Mouse (Mus musculus): ENCODE results near the gene Lrguk. TPM values are rescaled to one million over a fixed set of nuclear protein-coding genes. Genes with fewer than 3 reads are reported as not detected.

Lrguk gene
- total RNA-seq, 2 experiments from 2014 or later = 2.2 to 2.5 TPM

DNA sequence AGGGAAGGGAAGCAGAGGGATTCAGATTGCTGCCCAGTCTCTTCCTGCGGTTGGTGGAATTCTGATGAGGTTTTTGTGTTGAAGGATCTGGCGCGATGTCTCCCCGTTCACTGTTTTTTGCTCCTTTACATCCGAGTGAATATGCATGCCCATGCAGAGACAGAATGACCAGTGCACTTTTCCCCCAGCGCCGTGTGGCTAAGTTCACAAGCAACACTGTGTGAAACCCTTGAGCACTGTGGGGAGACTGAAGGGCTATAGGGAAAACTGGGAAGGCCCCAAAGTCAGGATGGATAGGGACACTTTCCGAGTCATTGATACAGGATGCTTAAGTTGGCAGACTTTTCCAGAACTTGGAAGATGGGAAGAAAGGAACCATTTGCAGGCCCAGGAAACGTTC is 103.1 kb downstream of the Lrguk start:
- no peak for DNase-seq
- intact Hi-C loops (cut with DNase I) = no loop called here

- no peak for DNase-seq
- intact Hi-C loops (cut with DNase I) = no loop called here
These were observed 109.1 kb downstream of the Lrguk start for GRCm38 (mm10) chr6:34138366-34138765.

GRCm38 (mm10) chr6:34142931-34143330 is 113.7 kb downstream of the Lrguk start:
- no peak for DNase-seq
- intact Hi-C loops (cut with DNase I) = no loop called here

DNA sequence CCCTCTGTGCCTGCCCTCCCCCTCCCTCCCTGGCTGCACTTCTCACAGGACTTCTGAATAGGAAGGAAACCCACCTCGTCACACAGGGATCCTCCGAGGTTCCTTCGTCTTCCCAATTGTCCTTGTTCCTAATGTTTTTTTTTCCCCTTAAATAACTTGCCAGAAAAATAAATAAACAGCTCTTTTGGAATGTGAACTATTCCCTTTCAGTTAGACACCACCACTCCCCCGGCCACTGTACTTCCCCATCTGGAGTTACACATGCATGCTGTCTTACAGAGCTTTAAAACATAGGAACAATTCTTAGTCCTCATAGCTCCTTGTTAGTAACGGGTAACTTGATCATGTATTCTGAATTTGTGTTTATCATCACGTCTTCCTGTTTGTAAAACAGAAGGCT is 116.8 kb downstream of the Lrguk start:
- intact Hi-C loops (cut with DNase I) = no loop called here

DNA sequence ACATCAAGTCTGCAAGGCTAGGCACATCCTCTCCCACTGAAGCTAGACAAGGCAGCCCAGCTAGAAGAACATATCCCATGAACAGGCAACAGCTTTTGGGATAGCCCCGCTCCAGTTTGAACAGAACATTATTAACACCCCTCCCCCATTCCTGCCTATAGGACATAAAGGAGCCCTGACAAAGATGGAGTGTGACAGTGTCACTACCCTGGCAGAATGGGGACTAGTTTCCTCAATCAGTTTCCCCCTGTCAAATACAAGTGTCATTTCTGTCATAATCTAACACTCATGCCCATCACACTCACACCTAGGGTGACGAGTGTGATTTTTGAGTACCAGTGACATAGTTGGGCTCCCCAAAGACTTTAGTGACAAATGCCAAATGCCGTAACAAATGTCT is 118.8 kb downstream of the Lrguk start:
- intact Hi-C loops (cut with DNase I) = no loop called here
- no peak for DNase-seq

More for the DNA sequence above, 116.8 kb downstream of the Lrguk start:
- DNase-seq = no peak

- intact Hi-C loops (cut with DNase I) = no loop called here
- no peak for DNase-seq
These were observed 119.4 kb downstream of the Lrguk start for GRCm38 (mm10) chr6:34148639-34149038.

DNA sequence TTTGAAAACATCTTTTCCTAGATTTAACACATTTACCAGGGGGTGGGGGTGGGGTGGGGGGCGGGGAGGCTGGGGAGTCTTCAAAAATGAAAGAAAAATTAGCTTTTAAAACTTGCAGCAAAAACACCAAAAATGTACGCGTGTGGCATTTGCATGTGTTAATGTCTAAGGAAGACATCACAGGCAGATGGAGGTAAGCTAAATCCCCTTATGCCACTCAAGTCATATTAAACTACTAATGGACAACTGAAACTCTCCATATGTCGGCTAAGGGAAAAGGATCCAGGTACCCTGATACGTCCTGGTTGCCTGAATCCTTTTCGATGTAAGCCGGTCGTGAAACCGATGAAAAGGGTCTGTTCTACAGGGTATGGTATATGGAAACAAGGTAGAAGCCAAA is 119.8 kb downstream of the Lrguk start:
- DNase-seq = no peak
- intact Hi-C loops (cut with DNase I) = no loop called here

GRCm38 (mm10) chr6:34149821-34150220 is 120.6 kb downstream of the Lrguk start:
- DNase-seq = no peak
- intact Hi-C loops (cut with DNase I) = loop anchor here (10.0 kb wide), 1 partner anchor 75 kb away; no protein-coding TSS in a partner anchor

GRCm38 (mm10) chr6:34153069-34154052 is 124.1 kb downstream of the Lrguk start:
- intact Hi-C loops (cut with DNase I) = loop anchor here (10.0 kb wide), 1 partner anchor 79 kb away; no protein-coding TSS in a partner anchor
- peak; percentile 18 for DNase-seq

GRCm38 (mm10) chr6:34154202-34154601 is 125.0 kb downstream of the Lrguk start:
- peak; percentile 48 for DNase-seq
- intact Hi-C loops (cut with DNase I) = loop anchor here (10.0 kb wide), 1 partner anchor 79 kb away; no protein-coding TSS in a partner anchor

DNA sequence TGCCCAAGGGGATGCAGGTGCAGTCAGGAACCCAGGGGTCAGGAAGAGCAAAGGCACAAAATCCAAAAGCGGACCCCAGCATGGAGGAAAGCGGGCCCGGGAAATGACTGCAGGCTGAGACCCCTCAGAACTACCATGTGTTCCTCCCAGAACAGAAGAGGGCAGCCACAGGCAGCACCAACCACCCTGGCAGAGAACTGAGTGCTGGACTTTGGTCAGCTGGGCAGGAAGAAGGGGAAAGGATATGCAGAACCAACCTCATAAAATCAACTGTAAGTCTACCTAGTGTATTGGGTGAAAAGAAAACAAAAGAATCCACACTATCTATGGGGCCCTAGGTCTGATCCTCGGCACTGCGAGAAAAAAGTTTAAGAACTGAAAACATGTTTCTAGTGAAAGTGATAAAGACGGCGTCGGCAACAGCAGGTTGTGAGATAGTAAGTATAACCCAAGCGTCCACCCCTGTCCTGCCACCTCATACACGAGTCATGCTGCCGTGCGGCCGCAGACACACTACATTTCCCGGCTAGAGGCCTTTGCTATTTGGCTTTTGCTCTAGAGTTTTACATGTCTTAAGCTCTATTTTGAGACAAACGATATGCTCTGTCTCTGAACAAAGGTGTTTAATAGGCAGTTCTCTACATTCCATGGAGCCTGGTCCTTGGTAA is 126.0 kb downstream of the Lrguk start:
- intact Hi-C loops (cut with DNase I) = loop anchor here (10.0 kb wide), 1 partner anchor 80 kb away; no protein-coding TSS in a partner anchor
- no peak for DNase-seq

- no peak for DNase-seq
- intact Hi-C loops (cut with DNase I) = loop anchor here (10.0 kb wide), 1 partner anchor 81 kb away; no protein-coding TSS in a partner anchor
These were observed 126.8 kb downstream of the Lrguk start for GRCm38 (mm10) chr6:34156057-34156456.

DNA sequence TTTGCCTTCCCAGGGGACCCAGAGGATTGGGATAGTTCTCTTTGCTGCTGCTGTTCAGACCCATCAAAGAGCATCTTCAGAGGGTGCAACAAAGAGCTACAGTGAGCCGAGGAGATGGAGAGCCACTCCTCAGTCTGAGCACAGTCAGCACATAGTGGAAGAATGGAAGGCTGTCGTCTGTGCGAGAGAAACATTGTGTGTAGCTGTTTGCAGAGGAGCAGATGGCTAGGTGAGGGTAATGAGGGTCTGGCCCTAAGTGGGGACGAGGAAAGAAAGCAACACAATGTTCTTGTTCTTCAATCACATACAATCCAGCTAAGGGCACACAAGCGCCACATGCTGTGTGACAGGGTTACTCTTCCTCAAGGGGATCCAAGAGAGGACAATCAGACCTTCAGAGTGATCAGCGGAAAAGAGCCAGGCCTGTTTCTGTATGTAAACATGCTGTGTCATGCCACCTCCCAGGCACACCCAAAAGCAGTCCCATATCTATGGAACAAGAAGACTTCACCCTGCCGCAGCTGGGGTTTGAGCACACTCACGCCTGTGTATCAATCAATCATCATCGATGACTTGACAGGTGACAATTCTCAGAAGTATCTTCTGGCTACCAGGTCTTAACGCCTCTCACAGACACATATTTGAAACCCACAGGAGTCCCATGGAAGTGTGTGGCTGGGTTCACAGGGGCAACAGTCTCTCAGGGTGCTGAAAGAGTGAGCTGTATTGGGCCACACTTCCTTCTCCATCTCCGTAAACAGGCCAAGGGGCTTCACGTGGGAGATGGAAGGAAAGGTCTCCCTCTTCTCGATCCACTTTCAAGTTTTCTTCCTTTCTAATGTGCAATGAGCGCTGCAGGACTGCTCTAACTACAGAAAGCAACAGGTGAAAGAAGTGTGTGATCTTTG is 127.8 kb downstream of the Lrguk start:
- intact Hi-C loops (cut with DNase I) = loop anchor here (10.0 kb wide), 1 partner anchor 82 kb away; no protein-coding TSS in a partner anchor
- DNase-seq = no peak

DNA sequence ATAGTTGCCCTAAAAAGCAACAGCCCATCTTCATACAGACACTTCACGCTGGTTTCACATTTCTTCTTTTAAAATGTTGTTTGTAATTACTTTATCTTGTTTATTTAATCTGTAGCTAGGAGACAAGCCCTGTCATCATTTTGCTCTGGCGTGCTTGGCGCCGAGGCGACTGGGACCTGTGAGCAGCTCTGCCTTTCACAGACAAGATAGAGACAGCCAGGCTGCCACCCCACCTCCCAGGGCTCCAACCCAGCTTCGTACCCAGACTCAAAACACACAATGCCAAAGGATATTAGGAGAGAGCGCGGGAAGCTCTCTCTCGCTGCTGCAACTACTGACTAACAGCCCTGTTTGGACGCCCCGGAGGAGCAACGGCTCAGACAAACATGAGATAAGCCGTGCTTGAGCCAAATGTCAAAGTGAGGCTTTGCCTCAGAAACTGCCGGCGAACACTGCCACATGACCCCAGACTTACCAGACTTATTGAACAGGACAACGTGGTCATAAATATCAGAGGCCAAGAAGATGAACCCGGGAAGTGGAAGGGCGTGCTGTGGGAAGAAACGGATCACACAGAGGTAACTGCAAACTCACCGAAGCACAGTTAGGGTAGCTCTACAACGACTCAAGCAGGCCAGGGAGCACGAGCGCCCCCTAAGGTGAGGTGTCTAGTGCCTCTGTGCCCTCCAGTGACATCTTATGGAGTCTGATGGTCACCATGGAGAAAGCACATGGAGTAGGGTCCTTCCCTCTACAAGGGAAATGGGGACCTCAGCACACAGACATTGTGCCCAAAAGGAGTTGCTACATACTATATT is 131.0 kb downstream of the Lrguk start:
- intact Hi-C loops (cut with DNase I) = loop anchor here (10.0 kb wide), 1 partner anchor 85 kb away; no protein-coding TSS in a partner anchor
- DNase-seq = no peak

DNA sequence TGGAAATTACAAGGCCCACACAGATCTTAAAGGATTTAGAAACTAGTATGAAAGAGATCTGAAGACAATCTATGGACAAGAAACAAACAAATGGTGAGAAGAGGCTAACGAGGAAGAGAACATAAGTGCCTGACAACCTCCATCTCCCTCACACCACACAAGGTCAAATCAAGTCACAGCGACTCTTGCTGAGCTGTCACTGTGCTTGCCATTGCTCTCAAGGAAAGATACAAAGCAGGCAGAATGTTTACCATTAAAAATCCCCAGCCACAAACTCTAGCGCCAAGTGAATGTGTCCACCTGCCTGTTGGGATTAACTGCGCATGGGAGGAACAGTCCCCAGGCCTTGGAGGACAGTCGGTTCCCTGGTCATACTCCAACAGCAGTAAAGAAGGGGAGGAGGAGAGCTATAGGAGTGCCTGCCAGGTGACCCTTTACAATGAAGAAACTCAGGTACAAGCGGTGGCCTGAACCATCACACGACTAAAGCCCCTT is 131.6 kb downstream of the Lrguk start:
- no peak for DNase-seq
- intact Hi-C loops (cut with DNase I) = no loop called here

DNA sequence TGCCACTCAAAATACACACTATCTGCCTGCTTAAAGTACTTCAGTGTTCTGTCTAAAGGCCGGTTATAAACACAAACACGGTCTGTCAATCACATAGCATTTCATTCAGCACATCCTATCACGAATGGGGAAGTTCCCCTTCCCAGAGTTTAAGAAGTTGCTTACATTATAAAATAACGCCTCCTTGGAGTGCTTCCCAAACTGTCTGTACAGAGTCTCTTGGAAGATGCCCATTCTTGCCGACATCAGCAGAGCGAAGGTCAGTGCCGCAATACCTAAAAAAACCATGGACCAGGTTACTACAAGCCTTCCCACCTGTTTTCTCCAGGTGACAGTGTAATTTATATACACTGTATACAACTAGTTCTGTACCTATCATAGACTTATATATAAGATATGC is 132.3 kb downstream of the Lrguk start:
- intact Hi-C loops (cut with DNase I) = no loop called here
- no peak for DNase-seq

DNA sequence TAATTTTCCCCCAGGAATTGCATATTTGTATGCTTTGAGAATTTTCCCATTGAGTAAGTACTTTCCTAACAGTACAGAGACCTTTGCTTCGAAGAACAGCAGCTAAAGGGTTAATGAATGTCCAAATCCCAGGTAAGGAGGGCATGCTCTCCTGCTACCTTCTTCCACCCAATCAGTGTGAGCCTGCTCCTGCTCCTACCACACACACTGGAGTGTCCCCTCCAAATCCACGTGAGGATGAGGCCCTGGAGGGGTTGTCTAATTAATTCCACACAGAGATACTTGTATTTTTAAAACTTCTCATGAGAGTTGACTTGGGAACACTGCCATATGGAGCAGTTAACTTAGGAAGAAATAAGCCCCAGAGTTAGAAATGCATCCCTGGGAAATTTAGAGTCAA is 133.4 kb downstream of the Lrguk start:
- no peak for DNase-seq
- intact Hi-C loops (cut with DNase I) = no loop called here

GRCm38 (mm10) chr6:34163014-34163413 is 133.8 kb downstream of the Lrguk start:
- intact Hi-C loops (cut with DNase I) = no loop called here
- no peak for DNase-seq

DNA sequence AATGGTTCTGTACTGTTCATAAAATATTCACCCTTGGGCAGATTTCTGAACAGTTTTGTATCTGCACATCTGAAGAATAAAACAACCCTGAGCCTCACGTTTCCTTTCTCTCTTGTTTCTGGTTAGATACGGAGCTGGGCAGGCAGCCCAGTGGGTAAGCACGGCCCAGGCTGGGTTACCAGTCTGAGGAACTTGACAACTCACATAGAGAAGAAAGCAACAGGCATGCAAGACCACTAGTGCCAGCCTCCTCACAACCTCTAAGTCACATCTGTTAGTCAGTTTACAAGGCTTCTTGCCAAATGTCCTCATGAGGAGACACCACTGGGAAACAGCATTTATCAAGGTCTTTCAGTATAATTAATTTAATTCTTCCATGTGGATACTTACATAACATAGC is 139.6 kb downstream of the Lrguk start:
- DNase-seq = no peak
- intact Hi-C loops (cut with DNase I) = no loop called here
